Mouse (Mus musculus): ENCODE measurements at regions not wholly inside any gene's neighbourhood (a gene's known extent, or its start where the extent isn't known, plus 50 kb on each side); places are given as distances from the start of the nearest gene placed in this dataset.

GRCm38 (mm10) chr19:36236576-36237345, 111.3 kb upstream of the Pcgf5 start:
- TF ChIP-seq POLR2AphosphoS2 (IDR thresholded peaks at IDR 0.05; ENCODE audit: insufficient read length, low read depth), result no peak
- no peak for TF ChIP-seq MAX (IDR thresholded peaks at IDR 0.05; ENCODE audit: low read depth)
- no peak for TF ChIP-seq POLR2A (IDR thresholded peaks at IDR 0.05; ENCODE audit: insufficient read length, low read depth)
- no peak for TF ChIP-seq MYOG (IDR thresholded peaks at IDR 0.05; ENCODE audit: control insufficient read depth in 1 of 3, insufficient read depth in 1 of 3, insufficient read length in 2 of 3, low read depth in 2 of 3)
- TF ChIP-seq CEBPB (IDR thresholded peaks at IDR 0.05; ENCODE audit: insufficient read depth, poor library complexity, severe bottlenecking), result no peak
- no peak for TF ChIP-seq MYOD1 (IDR thresholded peaks at IDR 0.05; ENCODE audit: control insufficient read depth in 1 of 3, insufficient read length in 2 of 3, low read depth in 2 of 3)
- TF ChIP-seq TCF12 (IDR thresholded peaks at IDR 0.05; ENCODE audit: insufficient read depth, poor library complexity, severe bottlenecking), result no peak
- TF ChIP-seq USF1 (IDR thresholded peaks at IDR 0.05; ENCODE audit: low read depth), result no peak
